Mouse (Mus musculus) natural killer cell, adult 2 months (primary cell): Measurements from ENCODE around the gene 5730596B20Rik.
A peak's percentile ranks its signal among the peaks of the same experiment; 100 is the strongest.

Source experiments
- DNase-seq, 2 experiments: peaks; one replicate each; pipeline ENCODE4 v3.0.0; 2022; ENCODE audit warnings: low spot score in 2 of 2

5730596B20Rik gene

DNA sequence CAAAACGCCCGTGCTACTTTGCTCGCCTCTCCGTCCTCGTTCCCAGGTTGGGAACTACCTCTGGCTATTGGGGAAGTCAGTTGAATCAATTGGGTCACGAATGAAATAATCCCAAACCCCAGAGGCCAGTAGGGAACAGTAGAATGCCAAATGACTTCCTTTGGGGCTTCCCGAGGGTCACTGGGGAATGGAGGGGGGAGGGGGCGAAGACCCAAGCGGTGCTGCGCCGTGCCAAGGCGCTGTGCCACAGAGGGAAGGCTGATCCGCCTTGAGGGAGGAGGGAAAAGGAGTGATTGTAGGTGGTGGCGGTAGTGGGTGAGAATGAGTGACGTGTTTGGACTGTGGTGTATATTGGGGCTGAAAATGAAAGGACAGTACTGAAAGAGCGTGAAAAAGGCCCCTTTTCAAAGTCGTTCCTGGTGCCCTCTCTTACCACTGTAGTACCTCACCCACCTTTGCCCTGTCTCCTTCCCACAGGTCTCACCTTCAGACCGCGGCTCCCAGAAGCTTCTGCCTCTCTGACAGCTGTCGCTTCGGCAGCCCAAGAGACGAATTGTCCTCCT is 35.3 kb downstream of the 5730596B20Rik start:
- DNase-seq = peak in 1 of 2 experiments; percentile 52

GRCm38 (mm10) chr6:52213119-52213986 is 36.1 kb downstream of the 5730596B20Rik start, which contains the start of the genes Hoxa3 and Gm28308:
Gene Hoxa3 (minus strand): TSS chr6:52213336.
Gene Gm28308 (minus strand): TSS chr6:52213339.
- no peak for DNase-seq

- no peak for DNase-seq
Measured at GRCm38 (mm10) chr6:52214271-52214670, 37.0 kb downstream of the 5730596B20Rik start.

GRCm38 (mm10) chr6:52215070-52215469 is 37.8 kb downstream of the 5730596B20Rik start:
- DNase-seq = no peak

DNA sequence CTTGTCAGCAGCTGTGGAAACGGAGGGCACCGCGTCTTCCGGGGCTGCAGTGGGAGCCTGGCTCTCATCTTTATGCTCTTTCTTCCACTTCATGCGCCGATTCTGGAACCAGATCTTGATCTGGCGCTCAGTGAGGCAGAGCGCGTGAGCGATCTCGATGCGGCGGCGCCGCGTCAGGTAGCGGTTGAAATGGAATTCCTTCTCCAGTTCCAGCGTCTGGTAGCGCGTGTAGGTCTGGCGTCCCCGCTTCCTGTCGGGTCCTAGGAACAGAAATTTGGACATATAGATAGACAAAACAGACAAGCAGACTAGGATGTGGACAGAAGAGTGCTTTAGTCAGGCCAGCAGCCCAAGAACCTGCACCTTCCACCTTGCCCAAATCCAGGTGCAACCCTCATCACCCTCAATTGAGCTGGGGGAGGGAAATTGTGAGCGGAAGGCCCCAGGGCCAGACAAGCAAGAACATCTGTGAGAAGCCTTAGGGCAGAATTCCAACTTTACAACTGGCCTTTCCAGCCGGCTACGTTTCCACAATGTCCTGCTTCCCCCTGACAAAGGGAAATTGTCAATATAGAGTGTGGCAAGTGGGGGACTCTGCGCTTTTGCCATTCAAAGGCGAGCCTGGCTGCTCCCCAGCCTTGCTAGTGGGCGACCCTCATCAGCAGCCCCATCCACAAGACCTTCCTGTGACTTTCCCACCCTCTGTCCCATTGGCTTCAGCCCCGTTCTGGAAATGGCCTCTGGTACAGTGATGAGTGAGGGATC is 38.7 kb downstream of the 5730596B20Rik start:
- no peak for DNase-seq

DNA sequence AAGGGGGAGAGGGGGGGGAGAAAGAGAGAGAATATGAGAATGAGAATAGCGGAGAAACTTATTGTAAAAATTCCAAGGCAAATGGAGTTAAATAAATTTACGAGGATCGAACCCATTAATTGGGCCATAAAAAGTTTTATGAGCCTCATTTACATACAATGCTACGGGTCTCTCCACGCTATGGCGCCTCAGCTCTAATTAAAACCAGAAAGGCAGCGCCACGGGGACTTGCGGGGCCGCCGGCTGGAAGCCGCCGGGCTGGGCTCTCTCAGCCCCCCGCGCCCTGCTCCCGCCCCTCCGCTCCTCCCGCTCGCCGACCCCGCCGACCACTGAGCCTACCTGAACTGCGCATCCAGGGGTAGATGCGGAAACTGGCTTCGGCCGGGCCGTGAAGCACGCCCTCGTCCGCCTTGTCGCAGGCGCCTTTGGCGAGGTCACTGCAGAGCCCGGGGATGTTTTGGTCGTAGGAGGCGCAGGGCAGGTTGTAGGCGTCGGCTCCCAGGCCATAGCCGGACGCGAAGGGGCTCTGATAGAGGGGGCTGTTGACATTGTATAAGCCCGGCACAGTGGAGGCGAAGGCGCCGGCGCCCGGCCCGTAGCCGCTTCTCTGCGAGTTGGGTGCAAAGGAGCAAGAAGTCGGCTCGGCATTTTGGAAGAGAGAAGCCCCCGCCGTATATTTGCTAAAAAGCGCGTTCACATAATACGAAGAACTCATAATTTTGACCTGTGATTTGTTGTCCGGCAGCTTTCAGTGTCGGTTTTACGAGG is 39.6 kb downstream of the 5730596B20Rik start:
- no peak for DNase-seq

DNA sequence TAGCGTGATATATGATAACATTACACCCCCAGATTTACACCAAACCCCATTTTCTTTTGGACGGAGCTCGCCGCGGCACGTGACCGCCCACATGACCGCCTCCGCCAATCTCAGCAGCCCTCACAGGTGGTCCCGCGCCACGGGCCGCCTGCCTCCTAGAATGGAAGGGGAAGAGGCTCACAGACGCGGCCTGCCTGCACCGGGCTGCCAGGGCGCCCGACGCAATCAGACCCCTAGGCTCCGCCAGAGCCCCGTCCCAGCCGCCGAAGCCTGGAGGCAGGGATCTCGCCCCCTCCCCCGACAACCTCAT is 40.1 kb downstream of the 5730596B20Rik start:
- DNase-seq = no peak

DNA sequence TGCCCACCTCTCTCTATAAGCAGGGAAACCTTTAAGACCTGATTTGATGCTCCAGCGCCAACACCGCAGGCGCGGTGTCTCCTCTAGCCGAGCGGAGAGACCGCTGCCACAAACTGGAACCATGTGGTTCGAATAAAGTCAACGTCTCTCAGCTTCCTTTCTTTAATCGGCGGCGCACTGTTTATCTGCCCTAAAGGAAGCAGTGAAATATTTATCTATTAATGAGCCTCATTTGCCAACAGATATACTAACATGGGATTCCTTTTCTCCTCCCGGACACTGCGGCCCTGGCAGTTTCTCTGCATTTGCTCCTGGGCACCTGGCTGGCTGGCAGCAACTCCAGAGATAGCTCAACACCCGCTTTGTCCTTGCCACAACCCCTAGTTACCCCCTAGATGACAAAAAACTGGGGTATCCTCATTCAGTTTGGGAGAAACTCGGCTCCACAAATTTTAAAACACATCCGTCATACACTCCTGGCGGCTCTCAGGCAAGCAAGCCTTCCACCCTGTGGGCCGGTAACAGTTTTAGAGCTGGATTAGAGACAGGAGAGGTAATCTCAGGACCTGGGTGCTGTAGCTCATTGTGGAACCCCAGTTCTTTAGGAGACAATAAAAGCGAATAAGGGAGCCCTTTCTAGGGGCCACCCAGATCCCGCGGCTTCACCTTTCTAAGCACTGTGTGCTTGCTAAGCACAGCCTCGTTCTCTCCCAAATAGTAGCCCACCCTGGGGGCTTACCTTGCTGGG is 40.8 kb downstream of the 5730596B20Rik start:
- DNase-seq = no peak

- DNase-seq = no peak
Measured at GRCm38 (mm10) chr6:52218643-52219215, 41.4 kb downstream of the 5730596B20Rik start.

GRCm38 (mm10) chr6:52219234-52219942 is 42.1 kb downstream of the 5730596B20Rik start:
- no peak for DNase-seq

DNA sequence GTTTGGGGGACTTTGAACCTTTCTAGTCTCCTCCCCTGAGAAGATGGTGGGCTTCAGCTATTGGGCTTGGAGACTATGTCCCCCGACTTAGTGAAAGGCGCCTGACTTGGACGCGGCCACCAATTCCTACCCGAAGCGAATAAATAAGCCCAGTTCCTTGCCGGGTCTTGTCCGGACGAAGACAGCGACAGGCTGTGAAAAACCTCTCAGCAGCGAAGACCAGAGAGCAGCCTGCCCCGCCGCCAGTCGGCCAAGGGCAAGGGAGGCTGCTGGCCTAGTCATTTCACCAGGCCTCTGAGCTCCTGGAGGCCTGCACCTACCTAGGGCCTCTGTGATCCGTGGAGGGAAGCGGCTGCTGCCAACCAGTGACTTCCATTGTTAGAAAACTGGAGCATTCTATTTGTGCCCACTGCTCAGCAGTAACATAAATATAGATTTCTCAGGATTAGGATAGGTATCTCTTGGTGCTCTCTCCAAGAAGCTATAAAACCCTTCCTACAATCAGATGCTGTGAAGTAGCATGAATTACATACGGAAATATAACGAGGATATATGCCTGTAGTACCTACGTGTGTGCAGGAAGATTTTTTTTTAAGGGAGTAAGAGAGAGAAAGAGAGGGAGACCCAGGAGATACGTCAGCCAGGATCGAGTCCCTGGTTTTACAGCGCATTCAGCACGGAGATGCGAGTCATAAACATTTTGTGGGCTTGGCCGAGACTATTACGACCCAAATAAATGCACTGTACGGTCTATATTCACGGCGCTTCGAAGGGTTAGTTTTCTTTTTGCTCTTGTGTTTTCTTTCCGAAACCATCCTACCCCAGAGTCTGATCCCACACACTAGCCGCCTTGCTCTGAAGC is 42.9 kb downstream of the 5730596B20Rik start:
- no peak for DNase-seq

DNA sequence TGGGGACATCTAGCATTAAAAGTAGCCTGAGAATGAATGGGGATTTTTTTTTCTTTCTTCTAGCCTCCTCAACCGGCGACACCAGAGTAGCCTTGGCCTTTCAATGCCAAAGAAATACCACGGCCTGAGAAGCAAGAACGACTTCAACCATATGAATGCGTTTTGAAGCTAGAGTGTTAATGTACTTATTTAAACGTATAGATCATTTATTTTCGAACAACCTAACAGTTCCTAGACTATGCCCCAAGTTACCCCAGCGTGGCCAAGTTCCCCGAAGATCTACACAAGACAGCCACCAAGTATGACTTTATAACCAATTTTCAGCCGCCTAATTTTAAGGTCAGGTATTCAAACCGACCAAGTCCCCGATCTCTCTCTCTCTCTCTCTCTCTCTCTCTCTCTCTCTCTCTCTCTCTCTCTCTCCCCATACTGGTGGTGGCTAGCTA is 43.6 kb downstream of the 5730596B20Rik start:
- DNase-seq = no peak

DNA sequence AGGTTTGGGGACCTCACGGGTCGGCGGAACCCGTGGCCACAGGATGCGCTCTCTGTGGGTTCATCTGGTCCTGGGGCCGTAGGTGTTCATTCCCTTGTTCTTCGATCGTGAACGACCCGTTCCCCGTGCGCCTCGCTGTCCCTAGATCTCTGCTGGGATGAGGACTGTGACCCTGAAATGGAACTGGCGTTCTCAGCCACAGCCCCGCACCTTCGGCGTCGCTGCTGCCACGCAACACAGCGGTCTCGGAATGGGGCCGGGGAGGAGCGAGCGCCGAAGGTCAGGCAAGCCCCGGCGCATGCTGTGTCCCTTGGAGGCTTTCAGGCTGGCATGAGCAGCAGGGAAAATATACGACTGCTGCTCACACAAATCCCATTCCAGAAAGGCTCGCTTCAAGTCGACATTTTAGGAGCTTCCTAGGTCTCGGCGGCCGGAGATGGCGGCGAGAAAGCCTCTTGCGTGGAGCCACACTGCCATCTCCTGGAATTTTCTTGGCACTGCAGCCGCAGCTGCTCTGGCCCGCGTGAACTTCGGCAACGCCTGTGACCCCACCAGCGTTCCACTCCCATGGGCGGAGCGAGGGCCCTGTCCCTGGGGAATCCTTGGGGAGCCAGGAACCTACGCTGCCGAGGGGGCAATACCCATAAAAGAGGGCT is 44.2 kb downstream of the 5730596B20Rik start, which contains the start of gene Hoxa7:
Hoxa7 (minus strand) TSS at position 518 of the 656 bp plus-strand sequence.
- peak; percentile 69 to 78 for DNase-seq

- DNase-seq = no peak
Measured at GRCm38 (mm10) chr6:52221993-52222685, 44.8 kb downstream of the 5730596B20Rik start.

DNA sequence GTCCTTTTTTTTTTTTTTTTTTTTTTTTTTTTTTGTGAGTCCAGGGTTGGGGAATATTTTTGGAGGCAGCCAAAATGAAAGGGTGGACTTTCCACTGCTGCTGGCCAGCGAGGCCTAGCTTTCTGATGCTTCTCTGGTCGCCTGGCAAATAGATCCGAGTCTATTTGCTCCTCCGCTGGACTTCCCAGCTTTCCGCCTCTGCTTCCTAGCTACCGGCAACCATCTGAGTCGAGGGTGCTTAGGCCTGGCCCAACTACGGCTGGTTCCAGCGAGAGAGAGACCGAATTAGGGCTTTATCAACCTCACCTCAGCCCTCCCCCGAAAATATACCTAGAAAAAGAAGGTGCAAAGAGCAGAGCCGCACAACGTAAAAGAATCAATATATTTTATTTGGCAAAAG is 45.4 kb downstream of the 5730596B20Rik start:
- no peak for DNase-seq

DNA sequence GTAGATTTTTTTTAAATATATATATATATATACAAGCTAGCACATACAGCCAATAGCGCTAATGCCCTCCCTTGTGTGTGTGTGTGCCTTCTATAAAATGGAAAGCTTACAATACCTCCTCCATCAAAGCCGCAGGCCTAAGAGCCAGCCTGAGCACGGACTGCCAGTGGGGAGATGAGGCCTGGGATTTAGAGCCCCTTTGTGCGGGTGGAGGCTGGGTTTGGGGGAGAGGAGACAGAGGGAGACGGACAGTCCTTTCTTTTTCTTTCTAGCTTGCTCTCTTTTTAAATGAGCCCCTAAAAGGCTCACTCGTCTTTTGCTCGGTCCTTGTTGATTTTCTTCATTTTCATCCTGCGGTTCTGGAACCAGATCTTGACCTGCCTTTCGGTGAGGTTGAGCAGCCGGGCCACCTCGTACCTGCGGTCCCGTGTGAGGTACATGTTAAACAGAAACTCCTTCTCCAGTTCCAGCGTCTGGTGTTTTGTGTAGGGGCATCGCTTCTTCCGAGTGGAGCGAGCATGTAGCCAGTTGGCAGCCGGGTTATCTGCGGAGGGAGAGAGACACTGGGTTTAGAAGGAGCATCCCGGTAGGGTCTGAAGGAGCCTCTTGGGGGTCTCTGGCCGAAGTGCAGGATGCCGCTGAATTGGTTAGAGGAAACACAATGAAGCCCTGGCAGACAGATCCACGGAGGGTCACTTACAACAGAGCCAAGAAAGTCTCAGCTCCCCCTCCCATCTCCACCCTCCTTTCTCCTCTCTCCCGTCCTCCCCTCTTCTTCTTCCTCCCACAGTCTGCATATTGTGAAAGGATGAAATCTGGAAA is 46.9 kb downstream of the 5730596B20Rik start:
- no peak for DNase-seq
